Mouse (Mus musculus) neural tube, embryonic 10.5 days (tissue): ENCODE results near the gene Hrh2.
A peak's percentile ranks its signal among the peaks of the same experiment; 100 is the strongest.

Source experiments
- DNase-seq: peaks from one replicate; pipeline ENCODE4 v3.0.0-alpha.2; 2017; ENCODE audit warnings: low spot score; ENCODE audit errors: extremely low spot score

The Hrh2 gene

DNA sequence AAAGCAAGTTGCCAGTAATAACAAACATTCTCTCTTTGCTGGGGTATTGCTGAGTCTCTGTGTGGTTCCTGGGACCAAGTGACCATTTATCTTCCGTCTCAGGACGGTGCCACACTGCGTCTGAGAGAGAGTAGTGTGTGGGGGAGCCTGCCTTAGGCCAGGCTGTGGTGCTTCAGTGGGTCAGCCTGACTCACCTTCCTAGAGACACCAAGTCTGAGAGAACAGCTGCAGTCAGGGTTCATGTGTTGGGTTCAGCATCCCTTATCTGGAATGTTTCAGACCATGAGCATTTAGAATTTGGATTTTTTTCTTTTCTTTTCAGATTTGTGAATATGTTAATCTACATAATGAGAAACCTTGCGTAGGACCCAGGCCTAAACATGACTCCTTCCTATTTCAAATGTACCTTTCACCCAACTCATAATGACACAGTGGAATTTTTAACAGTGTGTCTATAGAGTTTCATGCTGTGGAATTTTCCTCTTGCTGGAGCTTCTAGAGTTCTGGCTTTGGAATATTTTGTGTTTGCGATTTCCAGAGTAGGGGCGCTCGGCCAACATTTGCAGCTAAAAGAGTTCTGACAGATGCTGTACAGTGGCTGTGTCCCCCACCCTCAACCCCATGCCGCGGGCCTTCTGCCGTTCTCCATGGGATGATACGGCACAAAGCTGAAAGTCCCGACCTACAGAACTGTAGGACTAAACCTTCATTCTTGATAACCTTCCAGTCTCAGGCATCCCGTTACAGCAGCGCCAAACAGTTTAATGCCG is 71.0 kb downstream of the Hrh2 start:
- no peak for DNase-seq

DNA sequence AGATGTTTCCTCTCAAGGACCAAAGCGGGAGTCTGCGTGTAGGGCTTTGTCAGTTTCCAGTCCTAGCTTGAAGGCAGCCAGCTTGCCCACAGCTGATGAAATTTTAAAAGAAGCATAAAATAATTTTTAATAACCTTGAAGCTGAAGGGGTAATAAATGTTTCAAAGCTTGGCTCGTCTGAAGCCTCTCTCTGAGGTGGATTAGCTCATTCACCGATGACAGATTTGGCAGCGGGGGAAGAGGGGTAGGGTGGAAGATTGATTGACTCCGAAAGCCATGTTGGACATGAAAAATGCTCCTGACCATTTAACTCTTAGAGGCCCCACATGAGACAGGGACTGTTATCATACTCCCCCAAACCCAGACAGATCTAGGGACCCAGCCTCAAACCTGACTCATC is 71.7 kb downstream of the Hrh2 start:
- DNase-seq = no peak

DNA sequence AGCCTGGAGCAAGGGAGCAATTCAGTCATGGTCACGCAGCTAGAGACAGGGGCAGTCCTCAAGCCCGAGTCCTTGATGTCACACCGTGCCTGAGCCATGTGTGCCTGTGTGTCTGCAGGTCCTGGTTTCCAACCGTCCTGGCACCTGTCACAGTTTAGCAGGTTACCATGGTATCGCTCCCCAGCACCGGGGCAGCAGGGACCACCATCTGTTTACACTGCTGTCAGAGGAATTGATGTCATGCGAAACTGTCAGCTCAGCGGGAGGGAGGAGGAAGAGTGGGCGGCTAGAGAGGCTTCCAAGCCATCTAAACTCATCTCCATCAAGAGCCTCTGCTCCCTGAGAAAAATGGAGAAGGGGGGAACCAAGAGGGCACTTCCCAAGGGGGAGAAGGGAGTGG is 74.5 kb downstream of the Hrh2 start:
- DNase-seq = peak; percentile 34

DNA sequence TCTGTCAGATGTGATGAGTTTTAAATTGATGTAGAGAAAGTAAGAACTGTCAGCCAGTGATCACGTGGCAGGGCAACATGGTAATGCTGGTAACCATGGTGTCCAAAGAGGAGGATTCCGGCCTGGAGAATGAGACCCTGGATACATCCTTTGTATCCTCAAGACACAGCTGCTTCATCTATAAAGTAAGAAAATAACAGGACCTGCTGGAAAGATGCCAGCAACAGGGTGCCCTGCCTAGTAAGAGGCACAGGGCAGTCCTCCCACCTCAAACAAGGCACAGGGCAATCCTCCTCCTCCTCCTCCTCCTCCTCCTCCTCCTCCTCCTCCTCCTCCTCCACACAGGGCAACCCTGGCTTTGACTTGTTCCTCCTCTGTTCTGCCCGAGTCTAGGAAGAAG is 77.2 kb downstream of the Hrh2 start:
- DNase-seq = no peak

DNA sequence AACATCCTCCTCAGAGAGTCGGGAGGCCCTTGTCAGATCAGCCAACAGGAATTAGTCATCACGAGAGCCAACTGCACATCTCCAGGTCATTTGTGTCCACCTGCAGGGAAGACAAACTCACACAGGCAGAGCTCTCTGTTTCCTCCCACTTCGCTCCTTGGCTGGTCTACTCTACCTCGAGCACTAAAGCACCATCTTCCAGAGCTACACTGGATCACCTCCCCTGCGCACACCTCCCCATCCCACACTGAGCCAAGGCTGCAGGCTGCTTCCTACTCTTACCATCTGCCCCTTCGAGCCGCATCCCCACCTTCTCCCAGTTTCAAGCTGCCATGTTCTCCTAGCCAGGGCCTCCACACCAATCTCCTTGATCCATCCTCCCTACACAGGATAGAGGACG is 77.7 kb downstream of the Hrh2 start:
- no peak for DNase-seq

DNA sequence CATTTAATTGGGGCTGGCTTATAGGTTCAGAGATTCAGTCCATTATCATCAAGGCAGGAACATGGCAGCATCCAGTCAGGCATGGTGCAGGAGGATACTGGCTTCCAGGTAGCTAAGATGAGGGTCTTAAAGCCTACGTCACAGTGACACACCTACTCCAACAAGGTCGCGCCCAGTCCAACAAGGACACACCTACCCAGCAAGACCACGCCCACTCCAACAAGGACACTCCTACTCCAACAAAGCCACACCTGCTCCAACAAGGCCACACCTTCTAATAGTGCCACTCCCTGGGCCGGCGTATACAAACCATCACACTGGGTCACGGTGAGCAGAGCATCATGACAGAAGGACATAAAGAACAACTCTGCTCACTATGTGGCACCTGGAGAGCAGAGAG is 80.1 kb downstream of the Hrh2 start:
- DNase-seq = no peak

DNA sequence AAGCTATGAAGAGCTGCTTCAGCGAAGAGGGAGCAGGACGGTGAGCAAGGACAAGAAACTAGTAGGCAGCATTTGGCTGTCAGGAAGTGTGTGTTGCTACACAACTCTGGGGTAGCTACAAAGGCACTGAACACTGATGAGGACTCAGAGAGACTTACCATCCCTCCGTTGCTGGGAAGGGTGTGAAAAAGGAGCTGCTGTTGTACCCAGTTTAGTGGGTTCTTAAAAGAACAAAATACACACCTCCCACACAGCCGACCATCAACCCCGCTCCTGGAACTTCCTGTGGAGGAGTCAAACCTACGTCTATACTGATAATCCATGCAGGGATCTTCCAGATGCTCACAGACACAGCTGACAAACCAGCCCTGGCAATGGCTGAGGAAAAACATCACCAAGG is 85.5 kb downstream of the Hrh2 start:
- DNase-seq = no peak

DNA sequence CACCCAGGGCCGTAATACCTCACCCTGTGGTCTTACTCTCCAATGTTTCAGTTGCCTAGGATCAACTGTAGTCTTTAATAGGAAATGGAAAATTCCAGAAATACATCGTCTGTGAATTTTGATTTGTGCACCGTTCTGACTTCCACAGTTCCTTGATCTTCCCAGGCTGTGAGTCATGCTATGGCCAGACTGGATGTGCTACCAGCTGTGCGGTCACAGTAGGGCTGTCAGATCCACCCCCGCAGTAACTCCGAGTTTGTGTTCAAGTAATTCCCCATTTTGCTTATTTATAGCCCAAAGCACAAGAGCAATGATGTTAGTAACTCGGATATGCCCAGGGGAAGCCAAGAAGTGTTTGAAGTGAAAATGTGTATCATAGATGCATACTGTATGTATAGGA is 88.4 kb downstream of the Hrh2 start:
- no peak for DNase-seq

DNA sequence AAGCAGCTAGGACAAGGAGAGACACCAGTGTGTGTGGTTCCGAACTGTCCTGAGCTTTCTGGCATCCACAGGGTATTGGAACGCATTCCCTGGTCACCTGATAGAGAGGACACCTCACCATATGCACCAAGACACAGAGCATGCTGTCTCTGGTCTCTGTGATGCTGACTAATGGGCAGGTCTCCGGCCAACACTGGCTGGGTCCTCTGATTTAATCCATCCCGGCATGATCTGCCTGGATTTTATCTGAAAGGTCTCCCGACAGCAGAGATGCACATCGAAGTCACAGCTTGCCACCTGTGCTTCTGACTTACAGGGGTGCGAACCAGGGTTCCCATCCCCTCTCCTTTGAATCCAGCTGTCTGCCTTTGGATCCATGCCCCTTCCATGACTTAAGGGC is 89.2 kb downstream of the Hrh2 start:
- DNase-seq = no peak

DNA sequence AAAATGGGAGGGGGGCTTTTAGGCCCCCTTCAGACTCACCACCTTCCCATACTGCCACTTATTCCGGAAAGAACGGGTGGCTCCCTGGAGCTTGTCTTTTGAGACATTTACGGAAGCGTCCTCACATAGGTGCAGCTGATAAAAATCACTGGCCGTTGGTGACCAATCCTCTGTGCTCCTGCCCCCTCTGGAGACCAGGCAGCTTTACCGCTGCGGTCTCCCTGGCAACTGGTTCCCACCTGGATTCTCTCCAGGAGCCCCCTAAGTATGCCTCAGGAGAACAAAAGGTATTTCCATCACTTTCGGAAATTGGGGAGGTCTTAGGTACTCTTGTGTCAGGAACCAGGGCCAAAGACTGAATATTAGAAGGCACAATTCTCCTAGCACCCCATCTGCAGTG is 89.7 kb downstream of the Hrh2 start:
- DNase-seq = no peak

DNA sequence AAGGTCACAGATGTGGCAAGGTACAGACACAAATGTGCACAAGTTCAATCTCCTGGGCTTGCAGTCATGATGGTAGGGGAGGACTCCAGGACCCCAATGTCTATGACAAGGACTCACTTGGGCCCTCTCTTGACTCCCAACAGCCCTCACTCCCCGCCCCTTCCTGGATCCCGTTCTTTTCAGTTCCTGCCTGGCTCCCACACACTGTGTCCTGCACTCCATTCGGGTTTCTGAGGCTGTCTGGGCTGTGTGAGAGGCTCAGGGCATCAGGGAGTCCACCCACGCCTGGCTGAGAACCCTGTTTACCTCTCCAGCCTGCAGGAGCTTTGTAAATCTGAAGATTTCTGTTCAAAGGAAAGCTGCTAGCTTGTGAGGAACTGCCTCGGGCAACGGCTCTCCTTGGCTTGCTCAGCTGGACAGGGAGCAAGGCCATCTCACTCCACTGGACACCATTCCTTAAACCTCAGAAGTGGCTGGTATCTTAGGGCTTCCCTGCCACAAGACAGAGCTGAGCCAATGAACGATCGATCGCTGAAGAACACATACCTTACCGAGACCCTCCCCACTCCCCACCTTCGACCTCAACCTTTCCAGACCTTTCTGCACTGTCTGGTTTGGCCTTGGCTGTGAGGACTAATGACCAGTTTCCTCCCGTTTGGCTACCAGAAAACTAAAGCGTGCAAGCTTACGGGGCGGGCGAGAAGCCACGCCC is 90.4 kb downstream of the Hrh2 start:
- no peak for DNase-seq

DNA sequence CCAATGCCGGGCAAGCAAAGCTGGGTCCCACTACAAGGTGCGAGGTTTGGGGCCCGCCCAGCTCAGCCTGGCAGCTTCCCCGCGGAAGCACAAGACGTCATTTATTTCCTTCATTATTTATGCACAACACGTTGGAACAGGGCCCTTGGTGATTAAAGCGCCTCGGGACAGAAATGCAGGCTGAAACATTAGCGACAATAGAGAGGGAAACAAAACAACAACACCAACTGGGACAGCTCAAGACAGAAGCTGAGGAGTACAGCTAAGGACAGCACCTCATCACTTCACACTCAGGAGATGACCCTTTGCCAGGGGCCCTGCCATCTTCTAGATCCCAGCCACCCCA is 90.9 kb downstream of the Hrh2 start:
- DNase-seq = no peak
